Comparison of ENCODE assay signal across 17 mouse cellular contexts in the genomic region with DNA sequence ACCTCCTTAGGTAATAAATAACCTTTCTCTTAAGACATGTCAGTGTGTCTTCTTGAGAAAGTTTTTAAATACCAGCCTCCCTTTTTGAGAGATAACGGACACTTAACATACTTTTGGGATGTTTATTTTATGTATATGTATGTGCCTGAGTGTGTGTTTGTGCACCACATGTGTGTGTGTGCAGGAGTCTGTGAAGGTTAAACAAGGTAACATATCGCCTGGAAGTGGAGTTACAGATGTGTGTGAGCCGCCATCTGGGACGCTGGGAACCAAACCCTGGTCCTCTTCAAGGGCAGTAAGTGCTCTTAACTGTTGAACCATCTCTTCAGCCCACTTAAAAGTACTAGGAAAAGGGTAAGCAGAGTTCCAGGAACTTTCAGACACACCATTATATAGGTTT. TPM values are rescaled to one million over a fixed set of nuclear protein-coding genes. Genes with fewer than 3 reads are reported as not detected.
DNase-seq lines count a peak whose midpoint lies in the region; ATAC-seq and TF ChIP-seq lines count a peak whose summit lies in the region.
"Had no signal": no experiment of that assay in that cellular context is flagged by ENCODE, and none has a peak within 500 bp of the region (broad histone marks: within the 10 kb centered on the region; RNA-seq: fewer than 3 reads in every experiment).

No protein-coding gene starts in this region.

- no peak overlapping the region for H3K9ac ChIP-seq in heart, embryonic 16.5 days (ENCODE audit: low read length)
- no peak overlapping the region for H3K9ac ChIP-seq in heart, embryonic 12.5 days
- H3K9ac ChIP-seq in lung, embryonic 14.5 days, result no peak overlapping the region
- H3K9ac ChIP-seq: forebrain, embryonic 15.5 days; hindbrain, embryonic 13.5 days; midbrain, embryonic 13.5 days had no signal

- H3K4me1 ChIP-seq in heart, embryonic 16.5 days (ENCODE audit: control insufficient read depth, insufficient read depth, low read length), result 0 out of 2 replicates have a peak, but pooled peaks cover 3% of the 10 kb centered on the region
- peaks cover 3% of the 10 kb centered on the region; the same call in 1 of the 2 replicates for H3K4me1 ChIP-seq in heart, embryonic 12.5 days (replicated peaks)
- H3K4me1 ChIP-seq in lung, embryonic 14.5 days (ENCODE audit: insufficient read depth), result peaks cover 4% of the 10 kb centered on the region; the same call in 1 of the 2 replicates
- peaks cover 6% of the 10 kb centered on the region for H3K4me1 ChIP-seq in brown adipose tissue, adult 24 weeks (ENCODE audit: control insufficient read depth, insufficient read depth, insufficient read length, low read length)

- H3K4me3 ChIP-seq in heart, embryonic 16.5 days (ENCODE audit: low read length), result peak overlapping the region; percentile 30; the same call in 1 of the 2 replicates
- no peak overlapping the region for H3K4me3 ChIP-seq in heart, embryonic 12.5 days
- no peak overlapping the region for H3K4me3 ChIP-seq in lung, embryonic 14.5 days (ENCODE audit: low read depth, low read length)
- H3K4me3 ChIP-seq in brown adipose tissue, adult 24 weeks (ENCODE audit: insufficient read depth, low read depth, low read length), result peak overlapping the region; percentile 51
- H3K4me3 ChIP-seq: forebrain, embryonic 15.5 days; hindbrain, embryonic 13.5 days; midbrain, embryonic 13.5 days had no signal

- DNase-seq in heart, adult 11 months, result peak; percentile 77
- no peak for DNase-seq in heart, adult 9 months (ENCODE audit: low spot score in 2 of 2)
- no peak for DNase-seq in lung, embryonic 14.5 days
- DNase-seq in lung, adult 18-20 months, result no peak
- DNase-seq: adrenal gland, postnatal 25 days; cerebellum, adult 9-10 months; gastrocnemius, postnatal 10 days; heart, adult 18-20 months; kidney, adult 18-20 months; layer of hippocampus, postnatal 36 days had no signal

- H3K27ac ChIP-seq in heart, embryonic 16.5 days (ENCODE audit: low read length), result no peak overlapping the region
- H3K27ac ChIP-seq in heart, embryonic 12.5 days (ENCODE audit: poor library complexity, severe bottlenecking), result no peak overlapping the region
- no peak overlapping the region for H3K27ac ChIP-seq in lung, embryonic 14.5 days (ENCODE audit: low read depth)
- H3K27ac ChIP-seq in brown adipose tissue, adult 24 weeks (replicated peaks; ENCODE audit: low read depth, low read length), result peak overlapping the region; percentile 65
- H3K27ac ChIP-seq: forebrain, embryonic 15.5 days; hindbrain, embryonic 13.5 days; midbrain, embryonic 13.5 days had no signal

- H3K9me3 ChIP-seq in heart, embryonic 16.5 days (replicated peaks; ENCODE audit: control insufficient read depth, low read length), result 0 out of 2 replicates have a peak, but pooled peaks cover 2% of the 10 kb centered on the region
- H3K9me3 ChIP-seq in heart, embryonic 12.5 days (replicated peaks), result 0 out of 2 replicates have a peak, but pooled peaks cover 3% of the 10 kb centered on the region
- H3K9me3 ChIP-seq in lung, embryonic 14.5 days (ENCODE audit: low read depth, low read length), result no peaks in the 10 kb centered on the region
- H3K9me3 ChIP-seq: forebrain, embryonic 15.5 days; hindbrain, embryonic 13.5 days; midbrain, embryonic 13.5 days had no signal

- peak overlapping the region; percentile 75; the same call in 1 of the 2 replicates for H3K4me2 ChIP-seq in heart, embryonic 16.5 days (ENCODE audit: low read depth, low read length)
- H3K4me2 ChIP-seq in heart, embryonic 12.5 days, result no peak overlapping the region
- H3K4me2 ChIP-seq in lung, embryonic 14.5 days, result peak overlapping the region; percentile 84; the same call in 1 of the 2 replicates
- H3K4me2 ChIP-seq: forebrain, embryonic 15.5 days; hindbrain, embryonic 13.5 days; midbrain, embryonic 13.5 days had no signal

- H3K36me3 ChIP-seq in heart, embryonic 16.5 days (ENCODE audit: control insufficient read depth, insufficient read depth), result no peaks in the 10 kb centered on the region
- peaks cover 3% of the 10 kb centered on the region for H3K36me3 ChIP-seq in heart, embryonic 12.5 days
- no peaks in the 10 kb centered on the region for H3K36me3 ChIP-seq in lung, embryonic 14.5 days (ENCODE audit: insufficient read depth)
- H3K36me3 ChIP-seq: forebrain, embryonic 15.5 days; hindbrain, embryonic 13.5 days; midbrain, embryonic 13.5 days had no signal

- TF ChIP-seq CTCF in lung, embryonic 14.5 days (IDR thresholded peaks at IDR 0.05; ENCODE audit: low read depth), result no peak

- WGBS in heart, embryonic 16.5 days, result 90% methylated on average over 4 of the region's 4 CpGs
- WGBS in heart, embryonic 12.5 days, result 89% methylated on average over 4 of the region's 4 CpGs
- WGBS in lung, embryonic 14.5 days, result 67% methylated on average over 4 of the region's 4 CpGs

- no peaks in the 10 kb centered on the region for H3K27me3 ChIP-seq in heart, embryonic 16.5 days (ENCODE audit: control insufficient read depth, insufficient read depth, low read length)
- H3K27me3 ChIP-seq in heart, embryonic 12.5 days (replicated peaks), result no peaks in the 10 kb centered on the region
- H3K27me3 ChIP-seq in lung, embryonic 14.5 days (ENCODE audit: insufficient read depth, low read length), result no peaks in the 10 kb centered on the region

- ATAC-seq in heart, embryonic 16.5 days (replicated peaks; ENCODE audit: extremely low read depth, insufficient read depth, low FRiP score), result no peak
- no peak for ATAC-seq in heart, embryonic 12.5 days (ENCODE audit: insufficient number of reproducible peaks, low FRiP score)
- no peak for ATAC-seq in lung, embryonic 14.5 days (ENCODE audit: insufficient read depth)
- ATAC-seq: CD4-positive, CD25-positive, alpha-beta regulatory T cell, adult 4 months; forebrain, embryonic 15.5 days; midbrain, embryonic 13.5 days had no signal

RNA-seq across cellular contexts. Expression of gene Arhgap29, which starts 3.2 kb away (rescaled TPM):
- polyA plus RNA-seq in heart, embryonic 16.5 days (2015; fragmentation: Nextera tagmentation; extraction: Ambion mirVana), result 48.3 and 48.5 TPM in 2 replicates
- polyA plus RNA-seq in heart, embryonic 12.5 days (2016; fragmentation: Nextera tagmentation; extraction: Ambion mirVana), result 81.7 and 82.9 TPM in 2 replicates
- polyA plus RNA-seq in lung, embryonic 14.5 days (2014; fragmentation: Nextera tagmentation; extraction: Ambion mirVana), result 66.2 and 71.3 TPM in 2 replicates
- 73.7 and 81.7 TPM in 2 replicates for polyA plus RNA-seq in brown adipose tissue, adult 24 weeks (2012; ENCODE audit: insufficient read depth, insufficient read length, missing spikeins)

Comparison
In these comparisons a context has a peak if more than half of its experiments do, and no peak if none do; other contexts are left out.
1. H3K4me3 ChIP-seq: peak in heart, embryonic 16.5 days (single experiment) and brown adipose tissue, adult 24 weeks (single experiment); none in heart, embryonic 12.5 days (single experiment) and lung, embryonic 14.5 days (single experiment).